Mouse (Mus musculus) forebrain, embryonic 10.5 days (tissue): Measurements from ENCODE around the gene Rftn2. TPM values are rescaled to one million over a fixed set of nuclear protein-coding genes. Genes with fewer than 3 reads are reported as not detected.
"Not testable (repeated sequence)": the region's sequence is repeated elsewhere in the genome, so short reads cannot be mapped to it uniquely, and the experiment has no call there.

Source experiments
- DNase-seq: peaks from one replicate; pipeline ENCODE4 v3.0.0-alpha.2; 2017; ENCODE audit warnings: low spot score; ENCODE audit errors: extremely low spot score
- H3K27ac ChIP-seq: fragments of 300-500 bp; sonication (generic); 2 replicates; pipeline ENCODE4 v1.5.1; 2016; ENCODE audit warnings: mild to moderate bottlenecking
- H3K27me3 ChIP-seq: fragments of 300-500 bp; sonication (generic); 2 replicates; pipeline ENCODE4 v1.6.1; 2016; ENCODE audit warnings: mild to moderate bottlenecking; ENCODE audit not compliant: poor library complexity, severe bottlenecking
- H3K36me3 ChIP-seq: fragments of 300-500 bp; sonication (generic); replicated peaks from 2 replicates; pipeline ENCODE4 v1.6.1; 2016; ENCODE audit warnings: mild to moderate bottlenecking, moderate library complexity
- H3K4me1 ChIP-seq: fragments of 300-500 bp; sonication (generic); 2 replicates; pipeline ENCODE4 v1.6.1; 2016
- H3K4me3 ChIP-seq: fragments of 300-500 bp; sonication (generic); 2 replicates; pipeline ENCODE4 v1.5.1; 2016; ENCODE audit warnings: mild to moderate bottlenecking, moderate library complexity
- H3K9me3 ChIP-seq: fragments of 300-500 bp; sonication (generic); 2 replicates; pipeline ENCODE4 v1.6.1; 2016; ENCODE audit warnings: mild to moderate bottlenecking, moderate library complexity
- WGBS: fragments of 180-500 bp; shearing (Covaris S2); methylation state at CpG from one replicate; pipeline ENCODE4 v1.1.7; 2016; 5-methylcytosine and 5-hydroxymethylcytosine counted together
- polyA plus RNA-seq: library from polyadenylated mRNA; unstranded; fragments of >200 nt; fragmentation: Nextera tagmentation; extraction: Ambion mirVana; gene quantifications from 2 replicates; pipeline ENCODE4 v1.2.1, GENCODE M21; 2016

Rftn2 gene
- polyA plus RNA-seq, 1 experiment from 2014 or later = 6.2 TPM

DNA sequence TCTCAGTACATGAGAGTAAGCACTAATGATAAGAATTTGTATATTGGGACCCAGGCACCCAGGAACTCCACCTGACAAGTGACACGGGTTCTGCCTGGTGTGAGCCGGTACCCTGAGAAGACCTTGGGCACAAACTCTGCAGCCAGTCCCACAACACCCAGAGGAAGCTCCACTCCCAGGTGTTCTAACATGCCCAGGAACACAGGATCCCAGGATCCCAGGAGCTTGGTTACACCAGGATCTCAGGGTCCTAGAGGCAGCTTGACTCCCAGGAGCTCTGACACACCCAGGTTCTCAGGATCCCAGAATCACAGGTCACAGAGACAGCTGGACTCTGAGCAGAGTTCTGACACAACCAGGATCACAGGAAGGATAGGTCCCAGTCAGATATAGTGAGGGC is 102.4 kb downstream of the Rftn2 start:
- H3K4me1 ChIP-seq, H3K27ac ChIP-seq, H3K36me3 ChIP-seq, H3K9me3 ChIP-seq, H3K4me3 ChIP-seq, DNase-seq, H3K27me3 ChIP-seq: not testable (repeated sequence)
- 94% methylated on average over 2 of the region's 2 CpGs for WGBS

DNA sequence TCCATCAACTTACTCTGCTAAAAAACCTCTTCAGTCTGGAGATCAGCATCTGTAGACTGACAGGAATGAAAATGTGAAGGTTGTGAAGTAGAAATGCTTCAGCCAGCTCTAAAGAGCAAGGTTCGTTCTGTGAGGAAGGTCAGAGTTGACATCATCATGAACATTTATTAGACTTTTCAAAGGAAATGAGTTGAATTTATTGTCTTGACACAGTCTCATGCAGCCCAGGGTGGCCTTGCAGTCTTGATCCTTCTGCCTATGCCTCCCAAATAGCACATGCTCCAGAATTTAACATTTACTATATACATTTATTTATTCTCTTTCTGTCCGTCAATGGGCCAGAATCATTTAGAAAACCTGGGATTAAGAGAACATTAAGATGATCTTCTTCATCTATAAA is 103.0 kb downstream of the Rftn2 start:
- Histone ChIP-seq H3K27ac (no peak overlapping the region), H3K27me3 (no peaks in the 10 kb centered on the region), H3K4me1 (no peaks in the 10 kb centered on the region), H3K9me3 (peaks cover 3% of the 10 kb centered on the region; the same call in 1 of the 2 replicates), H3K36me3 (no peaks in the 10 kb centered on the region), H3K4me3 (no peak overlapping the region)
- no peak for DNase-seq
- WGBS = 98% methylated on average over 2 of the region's 2 CpGs

DNA sequence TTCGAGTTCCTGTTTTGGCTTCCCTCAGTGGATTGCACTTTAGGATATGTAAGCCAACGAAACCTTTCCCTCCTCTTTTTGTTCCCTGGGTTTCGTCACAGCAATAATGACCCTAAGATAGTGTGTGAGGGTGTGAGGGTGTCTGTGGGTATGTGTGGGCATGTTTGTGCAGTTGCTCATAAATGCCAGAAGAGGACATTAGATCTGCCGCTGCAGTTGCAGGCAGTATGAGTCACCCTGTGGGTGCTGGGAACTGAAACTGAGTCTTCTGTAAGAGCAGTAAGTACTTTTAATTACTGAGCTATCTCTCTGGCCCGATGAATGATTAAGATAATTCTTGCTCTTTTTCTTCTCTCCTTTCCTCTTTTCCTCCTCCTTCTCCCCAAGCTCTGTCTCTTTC is 103.5 kb downstream of the Rftn2 start:
- H3K27ac ChIP-seq = no peak overlapping the region
- H3K9me3 ChIP-seq = peaks cover 3% of the 10 kb centered on the region; the same call in 1 of the 2 replicates
- no peaks in the 10 kb centered on the region for H3K36me3 ChIP-seq

More for the DNA sequence above, 103.5 kb downstream of the Rftn2 start:
- WGBS = 88% methylated on average over 5 of the region's 5 CpGs
- no peak for DNase-seq
- no peaks in the 10 kb centered on the region for H3K4me1 ChIP-seq
- no peak overlapping the region for H3K4me3 ChIP-seq
- H3K27me3 ChIP-seq = no peaks in the 10 kb centered on the region

Other genes with a start within 250 kb of the Rftn2 start
- 296 and 303 TPM in 2 replicates for gene Sf3b1, start 199.3 kb downstream of the Rftn2 start, polyA plus RNA-seq
- 21.7 and 23.5 TPM in 2 replicates for gene Coq10b, start 174.0 kb downstream of the Rftn2 start, polyA plus RNA-seq
- 671 and 693 TPM in 2 replicates for gene Hspe1, start 138.7 kb downstream of the Rftn2 start, polyA plus RNA-seq
- gene Hspd1, start 138.5 kb downstream of the Rftn2 start, polyA plus RNA-seq = 636 and 697 TPM in 2 replicates
- gene Mob4, start 95.6 kb downstream of the Rftn2 start, polyA plus RNA-seq = 124 TPM in 2 replicates
- 3.4 and 3.6 TPM in 2 replicates for gene Mars2, start 10.4 kb upstream of the Rftn2 start, polyA plus RNA-seq
- gene Boll, start 136.7 kb upstream of the Rftn2 start, polyA plus RNA-seq = 0.20 and 0.30 TPM in 2 replicates
- 0.68 and 0.87 TPM in 2 replicates for gene Plcl1, start 179.1 kb upstream of the Rftn2 start, polyA plus RNA-seq